Mouse (Mus musculus): ENCODE results near the gene Gm9944. TPM values are rescaled to one million over a fixed set of nuclear protein-coding genes. Genes with fewer than 3 reads are reported as not detected.

Gm9944 gene
- polyA plus RNA-seq, 1 experiment from 2014 or later: not detected

DNA sequence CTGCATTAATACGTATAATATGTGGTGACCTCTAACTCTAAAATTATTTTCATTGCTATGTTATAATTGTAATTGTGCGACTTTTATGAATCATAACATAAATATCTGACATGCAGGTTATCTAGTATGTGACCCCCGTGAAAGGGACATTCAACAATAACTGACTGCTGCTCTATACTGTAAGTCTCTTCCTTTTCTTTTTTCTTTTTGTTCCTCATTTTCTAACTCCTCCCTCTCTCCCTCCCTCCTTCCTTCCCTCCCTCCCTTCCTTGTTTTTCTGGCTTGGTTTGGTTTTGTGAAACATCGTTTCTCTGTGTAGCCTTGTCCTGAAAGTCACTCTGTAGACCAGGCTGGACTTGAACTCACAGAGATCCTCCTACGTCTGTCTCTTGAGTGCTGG is 28.5 kb downstream of the Gm9944 start:
- H3K4me1 ChIP-seq (replicated peaks; ENCODE audit: control insufficient read depth, insufficient read depth): no peaks in the 10 kb centered on the region
- no peaks in the 10 kb centered on the region for H3K27me3 ChIP-seq (ENCODE audit: control insufficient read depth, insufficient read depth, low read length)
- no peaks in the 10 kb centered on the region for H3K36me3 ChIP-seq (ENCODE audit: control insufficient read depth, insufficient read depth, low read length)
- no peak overlapping the region for H3K9ac ChIP-seq (ENCODE audit: low read length)
- no peak overlapping the region for H3K27ac ChIP-seq (replicated peaks)
- H3K4me3 ChIP-seq (ENCODE audit: low read depth, low read length): no peak overlapping the region
- DNase-seq (ENCODE audit: low spot score): no peak
- WGBS: 74% methylated on average over 5 of the region's 5 CpGs
- ATAC-seq (ENCODE audit: low FRiP score, low TSS enrichment): no peak
- no peaks in the 10 kb centered on the region for H3K9me3 ChIP-seq (ENCODE audit: control insufficient read depth, low read length)
- no peak for TF ChIP-seq EP300 (optimal IDR thresholded peaks at IDR 0.05)
- TF ChIP-seq CTCF (IDR thresholded peaks at IDR 0.05; ENCODE audit: low read depth): no peak
- H3K4me2 ChIP-seq (replicated peaks; ENCODE audit: low read depth): no peak overlapping the region

DNA sequence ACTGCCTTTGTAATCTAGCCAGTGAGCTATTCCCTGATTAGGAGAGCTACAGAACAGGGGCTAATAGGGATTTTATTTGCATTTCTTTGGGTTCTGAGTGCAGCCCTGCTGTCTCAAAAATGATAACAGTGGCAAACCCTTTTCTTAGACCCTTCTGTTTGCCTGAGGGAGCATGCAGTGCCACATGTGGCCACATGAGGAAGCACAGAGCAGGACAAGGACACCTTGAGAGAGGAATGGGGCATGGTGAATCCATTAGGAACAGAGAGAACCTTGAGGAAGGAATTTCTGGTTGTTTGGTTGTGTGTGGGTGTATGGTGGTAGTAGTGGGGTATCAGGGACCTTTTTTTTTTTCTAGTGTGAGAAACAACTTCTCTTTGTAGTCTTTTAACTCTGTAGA is 32.5 kb downstream of the Gm9944 start:
- no peaks in the 10 kb centered on the region for H3K27me3 ChIP-seq (ENCODE audit: control insufficient read depth, insufficient read depth, low read length)
- no peak for TF ChIP-seq EP300 (optimal IDR thresholded peaks at IDR 0.05)
- TF ChIP-seq CTCF (IDR thresholded peaks at IDR 0.05; ENCODE audit: low read depth): peak; percentile 66
- H3K4me2 ChIP-seq (replicated peaks; ENCODE audit: low read depth): no peak overlapping the region
- H3K27ac ChIP-seq (replicated peaks): no peak overlapping the region
- no peaks in the 10 kb centered on the region for H3K4me1 ChIP-seq (replicated peaks; ENCODE audit: control insufficient read depth, insufficient read depth)
- no peak overlapping the region for H3K9ac ChIP-seq (ENCODE audit: low read length)
- no peaks in the 10 kb centered on the region for H3K36me3 ChIP-seq (ENCODE audit: control insufficient read depth, insufficient read depth, low read length)
- H3K9me3 ChIP-seq (ENCODE audit: control insufficient read depth, low read length): no peaks in the 10 kb centered on the region
- no peak overlapping the region for H3K4me3 ChIP-seq (ENCODE audit: low read depth, low read length)
- ATAC-seq (ENCODE audit: low FRiP score, low TSS enrichment) (no peak), DNase-seq (ENCODE audit: low spot score) (no peak)

DNA sequence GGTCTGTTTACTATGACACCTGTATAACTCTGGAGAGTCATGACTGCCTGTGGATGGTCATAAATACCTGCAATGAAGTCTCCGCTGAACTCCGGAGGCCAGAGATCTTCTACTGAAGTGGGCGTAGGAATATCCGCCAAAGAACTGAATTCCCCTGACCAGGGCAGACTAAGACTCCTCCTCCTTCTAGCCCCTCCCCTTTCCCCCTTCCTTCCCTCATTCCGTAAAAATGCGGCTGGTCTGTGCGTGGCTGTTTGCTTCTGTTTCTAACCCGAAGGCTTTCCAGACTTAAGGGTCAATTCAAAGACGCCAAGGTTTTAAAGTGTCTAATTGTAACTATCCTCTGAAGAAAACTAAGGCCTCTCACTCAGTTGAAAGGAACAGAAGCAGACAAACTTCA is 44.8 kb downstream of the Gm9944 start, which contains the start of gene Pramef12:
Gene Pramef12, minus strand, starts transcription at position 175 of the 400 bp plus-strand sequence.
- Histone ChIP-seq H3K4me3 (ENCODE audit: low read depth, low read length) (no peak within 1 kb of the TSS), H3K4me2 (replicated peaks; ENCODE audit: low read depth) (no peak within 1 kb of the TSS), H3K27ac (replicated peaks) (no peak within 1 kb of the TSS), H3K4me1 (replicated peaks; ENCODE audit: control insufficient read depth, insufficient read depth) (no peaks in the 10 kb centered on the region), H3K36me3 (ENCODE audit: control insufficient read depth, insufficient read depth, low read length) (no peaks in the 10 kb centered on the region), H3K9ac (ENCODE audit: low read length) (no peak within 1 kb of the TSS), H3K27me3 (ENCODE audit: control insufficient read depth, insufficient read depth, low read length) (no peaks in the 10 kb centered on the region), H3K9me3 (ENCODE audit: control insufficient read depth, low read length) (no peaks in the 10 kb centered on the region)
- ATAC-seq (ENCODE audit: low FRiP score, low TSS enrichment) (no peak), DNase-seq (ENCODE audit: low spot score) (no peak)
- TF ChIP-seq CTCF (IDR thresholded peaks at IDR 0.05; ENCODE audit: low read depth) (no peak), EP300 (optimal IDR thresholded peaks at IDR 0.05) (no peak)
- 70% methylated on average over 9 of the region's 9 CpGs for WGBS

DNA sequence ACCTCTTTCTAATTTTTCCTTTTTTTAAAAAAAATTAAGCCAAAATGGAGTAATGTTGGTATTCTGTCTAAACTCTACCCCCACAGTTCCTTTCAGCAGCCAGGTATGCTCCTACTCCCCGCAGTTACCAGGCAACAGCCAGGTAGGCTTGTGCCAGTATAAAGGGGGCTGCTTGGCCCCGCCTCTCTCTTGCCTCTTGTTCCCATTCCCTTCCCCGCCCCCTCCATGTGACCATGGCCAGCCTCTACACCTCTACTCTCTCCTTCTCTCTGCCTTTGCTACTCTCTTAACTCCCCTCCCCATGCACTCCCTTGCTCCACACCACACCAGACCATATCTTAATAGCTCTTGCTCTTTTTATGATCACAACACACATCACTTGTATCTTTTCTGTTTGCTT is 46.9 kb downstream of the Gm9944 start:
- Histone ChIP-seq H3K4me1 (replicated peaks; ENCODE audit: control insufficient read depth, insufficient read depth) (no peaks in the 10 kb centered on the region), H3K9me3 (ENCODE audit: control insufficient read depth, low read length) (no peaks in the 10 kb centered on the region)

DNA sequence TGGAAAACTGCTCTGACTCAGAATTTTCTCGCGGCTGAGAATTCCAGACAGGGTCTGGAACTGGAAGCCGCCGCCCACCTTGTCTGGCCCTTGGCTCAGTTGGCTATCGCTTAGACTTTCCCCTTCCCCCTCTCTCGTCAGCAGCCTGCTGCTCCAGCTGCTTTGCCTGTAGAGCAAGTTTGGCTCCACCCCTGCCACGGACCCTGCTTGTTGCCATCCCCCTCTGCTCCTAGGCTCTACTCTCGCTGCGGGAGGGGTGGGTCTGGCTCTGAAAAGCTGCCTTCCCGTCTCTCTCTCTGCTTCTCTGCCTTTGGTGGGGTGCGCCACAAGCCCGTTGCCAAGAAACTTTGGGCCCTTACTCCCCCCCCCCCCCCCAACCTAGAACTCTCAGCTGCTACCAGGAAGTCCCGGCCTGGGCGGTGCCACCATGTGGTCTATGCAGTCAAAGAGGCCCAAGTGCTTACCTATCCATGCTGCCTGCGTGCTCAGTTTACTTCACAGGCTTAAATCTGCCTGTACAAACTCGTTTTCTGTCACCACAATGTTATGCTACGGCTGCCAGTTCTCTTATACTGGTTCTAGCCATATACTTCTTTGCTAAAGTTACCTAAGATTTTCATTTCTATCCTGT is 48.5 kb downstream of the Gm9944 start:
- 1% methylated on average over 17 of the region's 17 CpGs for WGBS
- peak overlapping the region; percentile 54 for H3K9ac ChIP-seq (ENCODE audit: low read length)
- no peaks in the 10 kb centered on the region for H3K36me3 ChIP-seq (ENCODE audit: control insufficient read depth, insufficient read depth, low read length)
- H3K9me3 ChIP-seq (ENCODE audit: control insufficient read depth, low read length): no peaks in the 10 kb centered on the region
- ATAC-seq (ENCODE audit: low FRiP score, low TSS enrichment) (peak; percentile 92), DNase-seq (ENCODE audit: low spot score) (peak; percentile 80)
- peak overlapping the region; percentile 60 for H3K4me2 ChIP-seq (replicated peaks; ENCODE audit: low read depth)
- peak overlapping the region; percentile 28 for H3K4me3 ChIP-seq (ENCODE audit: low read depth, low read length)
- H3K27ac ChIP-seq (replicated peaks): peak overlapping the region; percentile 73
- H3K4me1 ChIP-seq (replicated peaks; ENCODE audit: control insufficient read depth, insufficient read depth): no peaks in the 10 kb centered on the region
- TF ChIP-seq EP300 (optimal IDR thresholded peaks at IDR 0.05): no peak
- TF ChIP-seq CTCF (IDR thresholded peaks at IDR 0.05; ENCODE audit: low read depth): no peak
- H3K27me3 ChIP-seq (ENCODE audit: control insufficient read depth, insufficient read depth, low read length): no peaks in the 10 kb centered on the region

More for the DNA sequence above, 46.9 kb downstream of the Gm9944 start:
- DNase-seq (ENCODE audit: low spot score) (no peak), ATAC-seq (ENCODE audit: low FRiP score, low TSS enrichment) (no peak)
- H3K4me2 ChIP-seq (replicated peaks; ENCODE audit: low read depth): no peak overlapping the region
- TF ChIP-seq EP300 (optimal IDR thresholded peaks at IDR 0.05) (no peak), CTCF (IDR thresholded peaks at IDR 0.05; ENCODE audit: low read depth) (no peak)
- H3K4me3 ChIP-seq (ENCODE audit: low read depth, low read length): no peak overlapping the region
- H3K27me3 ChIP-seq (ENCODE audit: control insufficient read depth, insufficient read depth, low read length): no peaks in the 10 kb centered on the region
- WGBS: 58% methylated on average over 3 of the region's 3 CpGs
- H3K27ac ChIP-seq (replicated peaks): no peak overlapping the region
- H3K9ac ChIP-seq (ENCODE audit: low read length): no peak overlapping the region
- H3K36me3 ChIP-seq (ENCODE audit: control insufficient read depth, insufficient read depth, low read length): no peaks in the 10 kb centered on the region

Other genes with a start within 250 kb of the Gm9944 start
- gene C87977, start 240.0 kb downstream of the Gm9944 start, polyA plus RNA-seq (2015; fragmentation: Nextera tagmentation; extraction: Ambion mirVana): not detected in 2 replicates
- gene Pramel5, start 172.8 kb downstream of the Gm9944 start, polyA plus RNA-seq (2015; fragmentation: Nextera tagmentation; extraction: Ambion mirVana): not detected in 2 replicates
- gene Gm13128, start 123.1 kb downstream of the Gm9944 start, polyA plus RNA-seq (2015; fragmentation: Nextera tagmentation; extraction: Ambion mirVana): not detected in 2 replicates
- not detected in 2 replicates for gene Gm13119, start 95.4 kb downstream of the Gm9944 start, polyA plus RNA-seq (2015; fragmentation: Nextera tagmentation; extraction: Ambion mirVana)
- gene Pramef20, start 75.4 kb downstream of the Gm9944 start, polyA plus RNA-seq (2015; fragmentation: Nextera tagmentation; extraction: Ambion mirVana): not detected in 2 replicates
- gene Pramef12, start 44.9 kb downstream of the Gm9944 start, polyA plus RNA-seq (2015; fragmentation: Nextera tagmentation; extraction: Ambion mirVana): 0.25 and 0.28 TPM in 2 replicates
- not detected in 2 replicates for gene 1700012P22Rik, start 14.5 kb downstream of the Gm9944 start, polyA plus RNA-seq (2015; fragmentation: Nextera tagmentation; extraction: Ambion mirVana)
- 0.11 and 0.17 TPM in 2 replicates for gene Aadacl3, start 10.4 kb upstream of the Gm9944 start, polyA plus RNA-seq (2015; fragmentation: Nextera tagmentation; extraction: Ambion mirVana)
- gene 9430007A20Rik, start 66.5 kb upstream of the Gm9944 start, polyA plus RNA-seq (2015; fragmentation: Nextera tagmentation; extraction: Ambion mirVana): not detected in 2 replicates
- not detected in 2 replicates for gene Gm13124, start 111.8 kb upstream of the Gm9944 start, polyA plus RNA-seq (2015; fragmentation: Nextera tagmentation; extraction: Ambion mirVana)
- not detected in 2 replicates for gene Aadacl4, start 160.4 kb upstream of the Gm9944 start, polyA plus RNA-seq (2015; fragmentation: Nextera tagmentation; extraction: Ambion mirVana)
- not detected in 2 replicates for gene Gm436, start 233.1 kb upstream of the Gm9944 start, polyA plus RNA-seq (2015; fragmentation: Nextera tagmentation; extraction: Ambion mirVana)

All from stomach, postnatal 0 days (tissue).